Mouse (Mus musculus) heart, adult 2 months (tissue): Measurements from ENCODE around the gene Kat14. TPM values are rescaled to one million over a fixed set of nuclear protein-coding genes. Genes with fewer than 3 reads are reported as not detected.
A peak's percentile ranks its signal among the peaks of the same experiment; 100 is the strongest.

Experiments
- DNase-seq, 2 experiments: peaks; one replicate each; pipeline ENCODE4 v3.0.0; 2021
- H3K27ac ChIP-seq: fragments of 200-600 bp; 2 replicates; pipeline ENCODE4 v1.8.1; 2022
- H3K27me3 ChIP-seq: fragments of 200-500 bp; 2 replicates; pipeline ENCODE4 v1.6.1; 2012; ENCODE audit warnings: mild to moderate bottlenecking, low read length, inconsistent platforms, mixed read lengths; ENCODE audit not compliant: control insufficient read depth, insufficient read depth
- H3K36me3 ChIP-seq: fragments of 200-500 bp; 2 replicates; pipeline ENCODE4 v1.6.1; 2012; ENCODE audit warnings: low read length, inconsistent platforms; ENCODE audit not compliant: control insufficient read depth, insufficient read depth
- H3K4me1 ChIP-seq: fragments of 200-500 bp; 2 replicates; pipeline ENCODE4 v1.6.1; 2011; ENCODE audit warnings: low read length; ENCODE audit not compliant: control insufficient read depth, insufficient read depth
- H3K4me3 ChIP-seq: fragments of 200-600 bp; 2 replicates; pipeline ENCODE4 v1.8.1; 2022
- H3K79me2 ChIP-seq: fragments of 200-500 bp; replicated peaks from 2 replicates; pipeline ENCODE4 v1.6.1; 2012; ENCODE audit warnings: mild to moderate bottlenecking, inconsistent platforms, low read length, moderate library complexity, mixed read lengths; ENCODE audit not compliant: control insufficient read depth, insufficient read depth
- H3K9ac ChIP-seq: fragments of 200-500 bp; 2 replicates; pipeline ENCODE4 v1.6.1; 2012; ENCODE audit warnings: low read depth, mild to moderate bottlenecking, control low read depth, inconsistent platforms, low read length, mixed read lengths
- CTCF ChIP-seq: fragments of 200-600 bp; IDR thresholded peaks from 2 replicates; pipeline ENCODE4 v1.8.1; 2022; ENCODE audit warnings: antibody characterized with exemption, mild to moderate bottlenecking, moderate library complexity
- EP300 ChIP-seq: fragments of 200-500 bp; IDR thresholded peaks from 2 replicates; pipeline ENCODE4 v1.6.1; 2011; ENCODE audit warnings: low read depth, low read length, control low read depth; ENCODE audit not compliant: insufficient read depth
- POLR2A ChIP-seq: fragments of 200-500 bp; IDR thresholded peaks from 2 replicates; pipeline ENCODE4 v1.6.1; 2011; ENCODE audit warnings: mild to moderate bottlenecking, low read depth, low read length, control low read depth; ENCODE audit not compliant: insufficient read depth
- WGBS: fragments of 180-500 bp; shearing (Covaris S2); methylation state at CpG from one replicate; pipeline ENCODE4 v1.1.7; 2018; 5-methylcytosine and 5-hydroxymethylcytosine counted together
- intact Hi-C: fragments of 180-260 bp; cut with DNase I; formaldehyde crosslinking; loops from one replicate; pipeline ENCODE4 v1.15.1; 2025
- polyA plus RNA-seq: library from polyadenylated mRNA; depleted of rRNA; stranded (reverse); fragments of >200 nt; gene quantifications from 2 replicates; pipeline ENCODE4 v1.2.3, GENCODE M21; 2012; rRNA removed
- total RNA-seq, 2 experiments: library from RNA; stranded (reverse); gene quantifications; 2 replicates each; pipeline ENCODE4 v1.2.3; 2021

The Kat14 gene
- total and polyA plus RNA-seq, 3 experiments: 22.2 to 26.8 (median 23.7) TPM

GRCm38 (mm10) chr2:144441386-144441915 is 72.7 kb downstream of the Kat14 start:
- Histone ChIP-seq H3K36me3 (no peaks in the 10 kb centered on the region), H3K4me3 (no peak overlapping the region), H3K9ac (no peak overlapping the region), H3K27me3 (no peaks in the 10 kb centered on the region), H3K79me2 (no peaks in the 10 kb centered on the region), H3K27ac (peak overlapping the region; percentile 7; the same call in 1 of the 2 replicates), H3K4me1 (no peaks in the 10 kb centered on the region)
- TF ChIP-seq POLR2A (no peak), CTCF (no peak), EP300 (no peak)
- whole genome bisulfite sequencing: 41% methylated on average over 11 of the region's 11 CpGs
- peak; percentile 37 to 61 for DNase-seq
- intact Hi-C loops: no loop called here

GRCm38 (mm10) chr2:144446360-144446999 is 77.7 kb downstream of the Kat14 start:
- 69% methylated on average over 7 of the region's 7 CpGs for WGBS
- Histone ChIP-seq H3K4me1 (no peaks in the 10 kb centered on the region), H3K36me3 (no peaks in the 10 kb centered on the region), H3K9ac (no peak overlapping the region), H3K4me3 (no peak overlapping the region), H3K79me2 (no peaks in the 10 kb centered on the region), H3K27ac (no peak overlapping the region), H3K27me3 (no peaks in the 10 kb centered on the region)
- DNase-seq: no peak
- intact Hi-C loops: no loop called here
- TF ChIP-seq CTCF (no peak), EP300 (no peak), POLR2A (no peak)

GRCm38 (mm10) chr2:144450378-144450777 is 81.6 kb downstream of the Kat14 start:
- DNase-seq: no peak
- Histone ChIP-seq H3K27me3 (no peaks in the 10 kb centered on the region), H3K36me3 (no peaks in the 10 kb centered on the region), H3K27ac (no peak overlapping the region), H3K9ac (no peak overlapping the region), H3K4me3 (no peak overlapping the region), H3K4me1 (no peaks in the 10 kb centered on the region), H3K79me2 (no peaks in the 10 kb centered on the region)
- WGBS: 55% methylated on average over 2 of the region's 2 CpGs
- intact Hi-C loops: loop anchor here (5.0 to 10.0 kb wide), 5 partner anchors 143 to 1336 kb away; partner anchors contain the start of gene Bfsp1
- TF ChIP-seq POLR2A (no peak), EP300 (no peak), CTCF (no peak)

DNA sequence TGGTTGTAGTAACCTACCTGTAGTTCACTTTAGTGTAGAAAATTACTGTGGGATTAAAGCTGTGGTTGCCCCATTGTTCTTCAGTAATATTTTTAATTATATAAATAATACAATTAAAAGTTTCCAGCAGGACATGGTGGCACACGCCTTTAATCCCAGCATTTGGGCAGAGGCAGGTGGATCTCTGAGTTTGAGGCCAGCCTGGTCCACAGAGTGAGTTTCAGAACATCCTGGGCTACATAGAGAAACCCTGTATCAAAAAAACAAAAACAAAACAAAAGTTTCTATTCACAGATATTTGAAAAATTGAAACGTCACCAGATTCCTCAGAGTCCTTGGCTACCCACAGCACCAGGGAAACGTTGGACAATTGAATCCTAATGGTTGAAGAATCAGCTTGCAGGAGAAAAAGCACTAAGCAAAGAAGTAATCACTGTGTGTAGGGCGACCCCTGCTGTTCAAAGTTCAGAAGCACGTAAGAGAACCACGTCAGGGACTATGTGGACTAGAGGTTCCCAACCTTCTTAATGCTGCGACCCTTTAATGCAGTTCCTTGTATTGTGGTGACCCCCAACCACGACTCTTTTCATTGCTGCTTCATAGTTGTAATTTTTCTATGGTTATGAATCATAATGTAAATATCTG is 83.7 kb downstream of the Kat14 start:
- intact Hi-C loops: loop anchor here (2.0 to 10.0 kb wide), 7 partner anchors 104 to 1338 kb away; partner anchors contain the start of gene Bfsp1
- H3K79me2 ChIP-seq: no peaks in the 10 kb centered on the region
- peak; percentile 62 to 72 for DNase-seq
- H3K4me1 ChIP-seq: no peaks in the 10 kb centered on the region
- 9% methylated on average over 8 of the region's 8 CpGs for WGBS
- no peaks in the 10 kb centered on the region for H3K27me3 ChIP-seq
- no peak overlapping the region for H3K9ac ChIP-seq
- H3K27ac ChIP-seq: no peak overlapping the region
- no peak overlapping the region for H3K4me3 ChIP-seq
- no peaks in the 10 kb centered on the region for H3K36me3 ChIP-seq
- 0 out of 2 replicates have a peak, but pooled peaks have one; percentile 31 for TF ChIP-seq EP300
- TF ChIP-seq CTCF: peak; percentile 95
- TF ChIP-seq POLR2A: no peak

Other genes with a start within 250 kb of the Kat14 start
- gene Mgme1, start 98.3 kb upstream of the Kat14 start, total RNA-seq: 10 to 100 TPM; 16.4 to 17.5 TPM
- gene Mgme1, start 98.3 kb upstream of the Kat14 start, polyA plus RNA-seq: 7.3 and 11.9 TPM in 2 replicates
- 10 to 100 TPM; 51.5 to 55.3 TPM for gene Snx5, start 98.1 kb upstream of the Kat14 start, total RNA-seq
- gene Snx5, start 98.1 kb upstream of the Kat14 start, polyA plus RNA-seq: 22.2 and 39.7 TPM in 2 replicates
- not detected for gene Ovol2, start 36.8 kb upstream of the Kat14 start, total RNA-seq
- 0.14 TPM in 1 of 2 replicates, not detected in the other for gene Ovol2, start 36.8 kb upstream of the Kat14 start, polyA plus RNA-seq
- gene Pet117, start within 50 bp of the Kat14 start, total RNA-seq: 1 to 10 TPM; 8.9 to 9.1 TPM
- not detected in 2 replicates for gene Pet117, start within 50 bp of the Kat14 start, polyA plus RNA-seq
- under 1 TPM; 0.63 to 0.66 TPM for gene Dzank1, start 158.4 kb downstream of the Kat14 start, total RNA-seq
- gene Dzank1, start 158.4 kb downstream of the Kat14 start, polyA plus RNA-seq: 0.49 and 0.76 TPM in 2 replicates
- 10 to 100 TPM; 10.4 to 12.1 TPM for gene Polr3f, start 158.7 kb downstream of the Kat14 start, total RNA-seq
- gene Polr3f, start 158.7 kb downstream of the Kat14 start, polyA plus RNA-seq: 4.0 and 8.8 TPM in 2 replicates
- gene Rbbp9, start 181.9 kb downstream of the Kat14 start, total RNA-seq: 10 to 100 TPM; 10.4 to 12.1 TPM
- 7.3 and 11.0 TPM in 2 replicates for gene Rbbp9, start 181.9 kb downstream of the Kat14 start, polyA plus RNA-seq
- gene Sec23b, start 187.2 kb downstream of the Kat14 start, total RNA-seq: 10 to 100 TPM; 22.9 to 23.9 TPM
- gene Sec23b, start 187.2 kb downstream of the Kat14 start, polyA plus RNA-seq: 18.4 and 28.3 TPM in 2 replicates
- 10 to 100 TPM; 92.0 to 95.7 TPM for gene Smim26, start 225.1 kb downstream of the Kat14 start, total RNA-seq
- 25.4 and 38.2 TPM in 2 replicates for gene Smim26, start 225.1 kb downstream of the Kat14 start, polyA plus RNA-seq
- gene Dtd1, start 230.9 kb downstream of the Kat14 start, total RNA-seq: 10 to 100 TPM; 13.9 to 15.7 TPM
- 10.5 and 13.1 TPM in 2 replicates for gene Dtd1, start 230.9 kb downstream of the Kat14 start, polyA plus RNA-seq